Mouse (Mus musculus) embryonic facial prominence, embryonic 11.5 days (tissue): Measurements from ENCODE around the gene Ttc38. TPM values are rescaled to one million over a fixed set of nuclear protein-coding genes. Genes with fewer than 3 reads are reported as not detected.
"Not testable (repeated sequence)": the region's sequence is repeated elsewhere in the genome, so short reads cannot be mapped to it uniquely, and the experiment has no call there.

Experiments
- ATAC-seq: fragments of 200-750 bp; cut with Nextera tagmentation; replicated peaks from 2 replicates; pipeline ENCODE4 v1.8.0; 2017; ENCODE audit warnings: low read depth; ENCODE audit not compliant: insufficient number of reproducible peaks, low FRiP score, low TSS enrichment
- DNase-seq: peaks from one replicate; pipeline ENCODE4 v3.0.0-alpha.2; 2015; ENCODE audit warnings: low spot score
- H3K27ac ChIP-seq: fragments of 300-500 bp; sonication (generic); replicated peaks from 2 replicates; pipeline ENCODE4 v1.5.1; 2014; ENCODE audit warnings: mild to moderate bottlenecking, low read depth, low read length, control low read depth
- H3K27me3 ChIP-seq: fragments of 300-500 bp; sonication (generic); 2 replicates; pipeline ENCODE4 v1.6.1; 2014; ENCODE audit warnings: mild to moderate bottlenecking, low read length, moderate library complexity, mixed read lengths; ENCODE audit not compliant: control insufficient read depth, insufficient read depth
- H3K36me3 ChIP-seq: fragments of 300-500 bp; sonication (generic); replicated peaks from 2 replicates; pipeline ENCODE4 v1.6.1; 2014; ENCODE audit warnings: low read depth, mild to moderate bottlenecking, low read length, moderate library complexity, mixed read lengths; ENCODE audit not compliant: control insufficient read depth, insufficient read depth
- H3K4me1 ChIP-seq: fragments of 300-500 bp; sonication (generic); 2 replicates; pipeline ENCODE4 v1.6.1; 2014; ENCODE audit warnings: low read length, mixed read lengths; ENCODE audit not compliant: control insufficient read depth, insufficient read depth
- H3K4me2 ChIP-seq: fragments of 300-500 bp; sonication (generic); 2 replicates; pipeline ENCODE4 v1.6.1; 2014; ENCODE audit warnings: low read depth, mild to moderate bottlenecking, control low read depth, low read length, moderate library complexity
- H3K4me3 ChIP-seq: fragments of 300-500 bp; sonication (generic); 2 replicates; pipeline ENCODE4 v1.5.1; 2014; ENCODE audit warnings: low read depth, low read length, control low read depth
- H3K9ac ChIP-seq: fragments of 300-500 bp; sonication (generic); replicated peaks from 2 replicates; pipeline ENCODE4 v1.6.1; 2014; ENCODE audit warnings: mild to moderate bottlenecking, control low read depth, low read length
- H3K9me3 ChIP-seq: fragments of 300-500 bp; sonication (generic); replicated peaks from 2 replicates; pipeline ENCODE4 v1.6.1; 2016; ENCODE audit warnings: mild to moderate bottlenecking, low read length, inconsistent platforms, mixed read lengths; ENCODE audit not compliant: control insufficient read depth
- WGBS: fragments of 180-500 bp; shearing (Covaris S2); extraction: QIAGEN DNeasy Blood & Tissue Kit; methylation state at CpG from one replicate; pipeline ENCODE4 v1.1.7; 2014; 5-methylcytosine and 5-hydroxymethylcytosine counted together
- polyA plus RNA-seq: library from polyadenylated mRNA; unstranded; fragments of >200 nt; fragmentation: Nextera tagmentation; extraction: Ambion mirVana; gene quantifications from 2 replicates; pipeline ENCODE4 v1.2.1, GENCODE M21; 2014

Gene Ttc38
- polyA plus RNA-seq, 1 experiment from 2014 or later = 3.2 TPM

GRCm38 (mm10) chr15:85845071-85845470, 13.0 kb downstream of the Ttc38 start:
- Histone ChIP-seq H3K36me3 (no peaks in the 10 kb centered on the region), H3K9me3 (no peaks in the 10 kb centered on the region), H3K27ac (no peak overlapping the region), H3K4me3 (no peak overlapping the region), H3K4me2 (no peak overlapping the region), H3K27me3 (no peaks in the 10 kb centered on the region), H3K9ac (no peak overlapping the region), H3K4me1 (no peaks in the 10 kb centered on the region)
- DNase-seq = no peak
- ATAC-seq = no peak

GRCm38 (mm10) chr15:85851656-85852392, 19.7 kb downstream of the Ttc38 start:
- DNase-seq (no peak), ATAC-seq (no peak)
- 83% methylated on average over 12 of the region's 12 CpGs for WGBS
- Histone ChIP-seq H3K4me3 (no peak overlapping the region), H3K4me1 (no peaks in the 10 kb centered on the region), H3K36me3 (no peaks in the 10 kb centered on the region), H3K4me2 (no peak overlapping the region), H3K27ac (no peak overlapping the region), H3K9ac (no peak overlapping the region), H3K9me3 (no peaks in the 10 kb centered on the region), H3K27me3 (no peaks in the 10 kb centered on the region)

DNA sequence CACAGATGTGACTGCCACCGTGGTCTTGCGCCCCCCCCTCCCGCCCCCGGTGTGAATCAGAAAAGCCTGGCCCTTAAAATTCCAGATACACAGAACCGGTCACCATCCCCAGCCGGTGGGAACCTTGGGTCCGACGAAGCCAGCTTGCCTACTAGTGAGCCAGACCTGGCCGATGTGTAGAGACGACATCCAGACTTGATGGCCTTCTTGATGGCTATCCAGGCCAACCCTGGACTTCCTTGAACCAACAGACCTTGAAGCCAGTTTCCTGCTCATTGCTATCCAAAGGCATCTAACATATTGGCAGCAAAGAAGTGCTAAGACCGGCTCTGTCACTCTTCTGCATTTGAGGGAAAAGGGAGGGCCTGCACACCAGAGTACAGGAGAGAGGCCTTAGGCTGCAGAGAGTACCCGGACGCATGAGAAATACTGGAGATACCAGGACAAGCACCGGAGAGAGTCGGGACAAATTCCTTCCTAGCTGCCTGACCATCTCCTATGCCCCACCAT, 26.9 kb downstream of the Ttc38 start:
- Histone ChIP-seq H3K4me2 (peak overlapping the region; percentile 46), H3K9me3 (no peaks in the 10 kb centered on the region), H3K36me3 (no peaks in the 10 kb centered on the region; the same call in none of the 2 replicates), H3K4me1 (peaks cover 2% of the 10 kb centered on the region), H3K4me3 (peak overlapping the region; percentile 80), H3K27me3 (no peaks in the 10 kb centered on the region), H3K9ac (peak overlapping the region; percentile 55), H3K27ac (no peak overlapping the region)
- DNase-seq = no peak
- peak; percentile 1; the same call in 1 of the 2 replicates for ATAC-seq
- WGBS = 9% methylated on average over 15 of the region's 15 CpGs

GRCm38 (mm10) chr15:85859490-85860031, 27.5 kb downstream of the Ttc38 start, which contains the start of gene Gtse1:
TSS of gene Gtse1 (plus strand) at chr15:85859745.
- ATAC-seq (peak; percentile 98), DNase-seq (peak; percentile 99)
- WGBS = under 1% methylated on average over 42 of the region's 42 CpGs
- H3K9ac ChIP-seq = peak within 1 kb of the TSS; percentile 75
- no peaks in the 10 kb centered on the region for H3K9me3 ChIP-seq
- H3K4me1 ChIP-seq = peaks cover 2% of the 10 kb centered on the region
- no peak within 1 kb of the TSS; the same call in 1 of the 2 replicates for H3K27ac ChIP-seq
- H3K36me3 ChIP-seq = no peaks in the 10 kb centered on the region; the same call in none of the 2 replicates
- H3K4me2 ChIP-seq = peak within 1 kb of the TSS; percentile 78
- H3K27me3 ChIP-seq = no peaks in the 10 kb centered on the region
- peak within 1 kb of the TSS; percentile 80 for H3K4me3 ChIP-seq

- 95% methylated on average over 7 of the region's 7 CpGs for WGBS
- H3K9ac ChIP-seq, H3K4me1 ChIP-seq, H3K27me3 ChIP-seq, DNase-seq, H3K4me3 ChIP-seq, H3K27ac ChIP-seq, H3K4me2 ChIP-seq, H3K9me3 ChIP-seq, ATAC-seq, H3K36me3 ChIP-seq: not testable (repeated sequence)
Observed at GRCm38 (mm10) chr15:85865913-85866312, 33.8 kb downstream of the Ttc38 start.

DNA sequence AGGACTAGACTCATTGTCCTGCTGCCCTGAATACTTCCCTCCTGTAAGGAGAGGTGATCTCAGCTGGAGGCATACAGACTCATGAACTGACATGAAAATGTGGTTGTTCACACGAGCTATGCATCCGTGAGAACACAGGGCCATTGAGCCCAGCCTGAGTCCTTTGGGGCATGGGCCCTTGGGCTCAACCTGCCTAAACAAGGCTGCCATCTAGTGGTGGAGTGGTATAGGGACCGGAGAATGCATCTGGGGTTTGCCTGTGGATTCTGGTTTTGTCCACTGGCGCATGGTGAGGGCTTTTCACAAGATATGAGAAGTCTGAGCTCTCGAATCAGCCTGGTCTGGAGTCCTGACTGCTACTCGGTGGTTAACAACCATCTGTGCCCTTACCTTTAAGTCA, 35.6 kb downstream of the Ttc38 start:
- Histone ChIP-seq H3K9ac (no peak overlapping the region), H3K4me1 (no peaks in the 10 kb centered on the region), H3K4me2 (no peak overlapping the region), H3K9me3 (no peaks in the 10 kb centered on the region), H3K36me3 (peaks cover 6% of the 10 kb centered on the region), H3K27ac (no peak overlapping the region), H3K27me3 (no peaks in the 10 kb centered on the region), H3K4me3 (no peak overlapping the region)
- WGBS = 63% methylated on average over 6 of the region's 6 CpGs
- DNase-seq (peak; percentile 74), ATAC-seq (no peak)

DNA sequence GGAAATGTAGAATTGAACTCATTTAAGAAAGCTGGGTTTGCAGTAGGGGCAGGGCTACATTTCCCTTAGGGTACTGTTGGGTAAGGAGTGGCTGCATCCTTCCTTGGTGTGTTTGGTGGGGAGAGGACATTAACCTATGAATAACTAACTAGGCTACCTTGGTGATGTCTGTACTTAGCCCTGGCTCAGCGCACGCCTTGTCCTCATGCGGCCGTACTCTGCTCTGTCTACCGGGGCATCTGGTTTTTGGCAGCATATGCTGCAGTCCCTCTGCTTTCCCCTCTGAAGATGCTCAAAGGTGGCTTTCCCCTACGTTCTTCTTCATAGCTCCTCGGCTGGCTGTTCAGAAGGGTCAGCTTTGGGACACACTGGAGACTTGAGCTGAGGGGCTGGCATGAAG, 45.2 kb downstream of the Ttc38 start:
- H3K4me1 ChIP-seq = peaks cover 2% of the 10 kb centered on the region; the same call in 1 of the 2 replicates
- no peak overlapping the region for H3K27ac ChIP-seq
- no peaks in the 10 kb centered on the region for H3K27me3 ChIP-seq
- H3K9me3 ChIP-seq = no peaks in the 10 kb centered on the region
- DNase-seq (no peak), ATAC-seq (no peak)
- peaks cover 1% of the 10 kb centered on the region for H3K36me3 ChIP-seq
- no peak overlapping the region for H3K4me2 ChIP-seq
- WGBS = 96% methylated on average over 7 of the region's 7 CpGs
- H3K4me3 ChIP-seq = no peak overlapping the region
- no peak overlapping the region for H3K9ac ChIP-seq
